8 mouse cellular contexts compared by ENCODE assay signal in genomic region chr10:81465265-81465645, GRCm38 (mm10). TPM values are rescaled to one million over a fixed set of nuclear protein-coding genes. Genes with fewer than 3 reads are reported as not detected.
A peak's percentile ranks its signal among the peaks of the same experiment; 100 is the strongest.
DNase-seq lines count a peak whose midpoint lies in the region; ATAC-seq lines count a peak whose summit lies in the region.

No protein-coding gene starts in this region.

- H3K27ac ChIP-seq in intestine, embryonic 14.5 days (ENCODE audit: low read depth) = no peak overlapping the region
- H3K27ac ChIP-seq in midbrain, embryonic 16.5 days (ENCODE audit: low read length) = no peak overlapping the region

- no peak overlapping the region for H3K4me2 ChIP-seq in intestine, embryonic 14.5 days (ENCODE audit: low read length)
- no peak overlapping the region for H3K4me2 ChIP-seq in midbrain, embryonic 16.5 days (ENCODE audit: low read length)

- peak; percentile 56 for ATAC-seq in intestine, embryonic 14.5 days (replicated peaks; ENCODE audit: low FRiP score, low TSS enrichment, low read depth)
- peak; percentile 9; the same call in 1 of the 2 replicates for ATAC-seq in midbrain, embryonic 16.5 days

- 0 out of 2 replicates have a peak, but pooled peaks cover 2% of the 10 kb centered on the region for H3K9me3 ChIP-seq in intestine, embryonic 14.5 days (ENCODE audit: control insufficient read depth, low read length)
- H3K9me3 ChIP-seq in midbrain, embryonic 16.5 days (replicated peaks; ENCODE audit: control insufficient read depth, low read length, poor library complexity, severe bottlenecking) = no peaks in the 10 kb centered on the region

- intact Hi-C loops in gastrocnemius, postnatal 14 days (cut with DNase I; ENCODE audit: low total_unique reads) = no loop called here
- intact Hi-C loops in left cerebral cortex, postnatal 4 days (cut with DNase I) = loop anchor here (10.0 kb wide), 1 partner anchor 270 kb away; no protein-coding TSS in a partner anchor

- no peak overlapping the region for H3K4me3 ChIP-seq in intestine, embryonic 14.5 days (ENCODE audit: low read depth, low read length)
- H3K4me3 ChIP-seq in midbrain, embryonic 16.5 days (ENCODE audit: low read depth, low read length) = no peak overlapping the region

- 4% methylated on average over 5 of the region's 5 CpGs for WGBS in intestine, embryonic 14.5 days
- WGBS in midbrain, embryonic 16.5 days = 6% methylated on average over 5 of the region's 5 CpGs

- 0 out of 2 replicates have a peak, but pooled peaks cover 3% of the 10 kb centered on the region for H3K4me1 ChIP-seq in intestine, embryonic 14.5 days (replicated peaks; ENCODE audit: control insufficient read depth, insufficient read depth, low read length)
- H3K4me1 ChIP-seq in midbrain, embryonic 16.5 days (ENCODE audit: control insufficient read depth, insufficient read depth, low read length) = peaks cover 6% of the 10 kb centered on the region; the same call in 1 of the 2 replicates

- no peak overlapping the region for H3K9ac ChIP-seq in intestine, embryonic 14.5 days (ENCODE audit: low read length)
- H3K9ac ChIP-seq in midbrain, embryonic 16.5 days (ENCODE audit: low read depth, low read length) = no peak overlapping the region

- H3K27me3 ChIP-seq in intestine, embryonic 14.5 days (replicated peaks; ENCODE audit: control insufficient read depth, insufficient read depth, low read length) = peaks cover 77% of the 10 kb centered on the region
- no peaks in the 10 kb centered on the region for H3K27me3 ChIP-seq in midbrain, embryonic 16.5 days (ENCODE audit: control insufficient read depth, insufficient read depth, low read depth, low read length)

- no peaks in the 10 kb centered on the region for H3K36me3 ChIP-seq in intestine, embryonic 14.5 days (ENCODE audit: control insufficient read depth, insufficient read depth, low read length)
- H3K36me3 ChIP-seq in midbrain, embryonic 16.5 days (ENCODE audit: control insufficient read depth, insufficient read depth, low read length) = peaks cover 22% of the 10 kb centered on the region

- peak; percentile 3 for DNase-seq in gastrocnemius, postnatal 14 days
- no peak for DNase-seq in gastrocnemius, adult 8-10 months (ENCODE audit: low spot score in 2 of 2)
- peak; percentile 5 for DNase-seq in right cerebral cortex, postnatal 4 days
- no peak for DNase-seq in right cerebral cortex, adult 2 months (ENCODE audit: low spot score in 2 of 2)
- DNase-seq in intestine, embryonic 14.5 days (ENCODE audit: low spot score) = no peak
- no peak for DNase-seq in left cerebral cortex, postnatal 4 days
- DNase-seq in adrenal gland, adult 8-10 months = no peak

RNA-seq across cellular contexts. Expression of gene Nfic, which starts 9.8 kb away (rescaled TPM):
- 100 to 1,000 TPM; 262 to 320 TPM for total RNA-seq in gastrocnemius, postnatal 14 days (2021)
- 100 to 1,000 TPM; 223 to 267 (median 235) TPM for total RNA-seq in gastrocnemius, adult 8-10 months (2022)
- 52.4 and 57.2 TPM in 2 replicates for polyA plus RNA-seq in intestine, embryonic 14.5 days (2014; fragmentation: Nextera tagmentation; extraction: Ambion mirVana)
- polyA plus RNA-seq in midbrain, embryonic 16.5 days (2015; fragmentation: Nextera tagmentation; extraction: Ambion mirVana) = 15.4 and 17.2 TPM in 2 replicates
- total RNA-seq in left cerebral cortex, postnatal 4 days (2021) = 10 to 100 TPM; 29.5 to 31.1 TPM
- 100 to 1,000 TPM; 113 to 191 (median 144) TPM for total RNA-seq in adrenal gland, adult 8-10 months (2022)

RNA-seq across cellular contexts. Expression of gene Celf5, which starts 17.3 kb away (rescaled TPM):
- total RNA-seq in gastrocnemius, postnatal 14 days (2021) = under 1 TPM; 0.09 to 0.23 TPM
- under 1 TPM in 2 of 4 experiments, not detected in 2; 0.05 to 0.31 TPM for total RNA-seq in gastrocnemius, adult 8-10 months (2022)
- polyA plus RNA-seq in intestine, embryonic 14.5 days (2014; fragmentation: Nextera tagmentation; extraction: Ambion mirVana) = 1.3 and 1.8 TPM in 2 replicates
- polyA plus RNA-seq in midbrain, embryonic 16.5 days (2015; fragmentation: Nextera tagmentation; extraction: Ambion mirVana) = 88.3 and 103 TPM in 2 replicates
- total RNA-seq in left cerebral cortex, postnatal 4 days (2021) = 100 to 1,000 TPM; 303 to 316 TPM
- 1 to 10 TPM in 3 of 4 experiments, under 1 TPM in 1; 0.17 to 2.5 (median 1.7) TPM for total RNA-seq in adrenal gland, adult 8-10 months (2022)

RNA-seq across cellular contexts. Expression of gene Ncln, which starts 30.9 kb away (rescaled TPM):
- 10 to 100 TPM; 39.1 to 47.3 TPM for total RNA-seq in gastrocnemius, postnatal 14 days (2021)
- total RNA-seq in gastrocnemius, adult 8-10 months (2022) = 10 to 100 TPM; 41.6 to 49.3 (median 43.1) TPM
- polyA plus RNA-seq in intestine, embryonic 14.5 days (2014; fragmentation: Nextera tagmentation; extraction: Ambion mirVana) = 82.4 and 99.0 TPM in 2 replicates
- 61.1 and 61.3 TPM in 2 replicates for polyA plus RNA-seq in midbrain, embryonic 16.5 days (2015; fragmentation: Nextera tagmentation; extraction: Ambion mirVana)
- total RNA-seq in left cerebral cortex, postnatal 4 days (2021) = 100 to 1,000 TPM; 104 to 105 TPM
- 100 to 1,000 TPM; 115 to 136 (median 123) TPM for total RNA-seq in adrenal gland, adult 8-10 months (2022)

RNA-seq across cellular contexts. Expression of gene S1pr4, which starts 34.7 kb away (rescaled TPM):
- total RNA-seq in gastrocnemius, postnatal 14 days (2021) = under 1 TPM; 0.64 to 0.86 TPM
- total RNA-seq in gastrocnemius, adult 8-10 months (2022) = 1 to 10 TPM in 1 of 4 experiments, under 1 TPM in 3; 0.27 to 1.0 (median 0.59) TPM
- 0.53 and 0.65 TPM in 2 replicates for polyA plus RNA-seq in intestine, embryonic 14.5 days (2014; fragmentation: Nextera tagmentation; extraction: Ambion mirVana)
- polyA plus RNA-seq in midbrain, embryonic 16.5 days (2015; fragmentation: Nextera tagmentation; extraction: Ambion mirVana) = 0.44 and 0.58 TPM in 2 replicates
- under 1 TPM; 0.14 to 0.66 TPM for total RNA-seq in left cerebral cortex, postnatal 4 days (2021)
- 1 to 10 TPM in 2 of 4 experiments, under 1 TPM in 2; 0.56 to 1.7 (median 0.92) TPM for total RNA-seq in adrenal gland, adult 8-10 months (2022)

RNA-seq across cellular contexts. Expression of gene Gna15, which starts 58.8 kb away (rescaled TPM):
- 1 to 10 TPM in 1 of 2 experiments, under 1 TPM in 1; 0.60 to 1.2 TPM for total RNA-seq in gastrocnemius, postnatal 14 days (2021)
- under 1 TPM; 0.19 to 0.80 (median 0.24) TPM for total RNA-seq in gastrocnemius, adult 8-10 months (2022)
- polyA plus RNA-seq in intestine, embryonic 14.5 days (2014; fragmentation: Nextera tagmentation; extraction: Ambion mirVana) = 0.73 and 0.84 TPM in 2 replicates
- polyA plus RNA-seq in midbrain, embryonic 16.5 days (2015; fragmentation: Nextera tagmentation; extraction: Ambion mirVana) = 0.80 and 0.87 TPM in 2 replicates
- total RNA-seq in left cerebral cortex, postnatal 4 days (2021) = 1 to 10 TPM; 1.1 to 1.6 TPM
- 1 to 10 TPM in 3 of 4 experiments, under 1 TPM in 1; 0.70 to 2.2 (median 1.6) TPM for total RNA-seq in adrenal gland, adult 8-10 months (2022)

Comparison
In these comparisons a context has a peak if more than half of its experiments do, and no peak if none do; other contexts are left out.
1. DNase-seq: peak in gastrocnemius, postnatal 14 days (single experiment) and right cerebral cortex, postnatal 4 days (single experiment); none in gastrocnemius, adult 8-10 months (0 of 2), right cerebral cortex, adult 2 months (0 of 2), intestine, embryonic 14.5 days (single experiment), left cerebral cortex, postnatal 4 days (single experiment) and adrenal gland, adult 8-10 months (single experiment).
2. RNA of gene Celf5, which starts 17.3 kb away (total RNA-seq): 303 to 316 TPM in left cerebral cortex, postnatal 4 days; 0.17 to 2.5 TPM in adrenal gland, adult 8-10 months, 0.09 to 0.23 TPM in gastrocnemius, postnatal 14 days and 0.05 to 0.31 TPM in gastrocnemius, adult 8-10 months; every median in the first group is over 10 times any median in the second.